Mouse (Mus musculus): ENCODE measurements around the gene Il5. TPM values are rescaled to one million over a fixed set of nuclear protein-coding genes. Genes with fewer than 3 reads are reported as not detected.

Il5 gene
- polyA plus RNA-seq, 1 experiment, result not detected

DNA sequence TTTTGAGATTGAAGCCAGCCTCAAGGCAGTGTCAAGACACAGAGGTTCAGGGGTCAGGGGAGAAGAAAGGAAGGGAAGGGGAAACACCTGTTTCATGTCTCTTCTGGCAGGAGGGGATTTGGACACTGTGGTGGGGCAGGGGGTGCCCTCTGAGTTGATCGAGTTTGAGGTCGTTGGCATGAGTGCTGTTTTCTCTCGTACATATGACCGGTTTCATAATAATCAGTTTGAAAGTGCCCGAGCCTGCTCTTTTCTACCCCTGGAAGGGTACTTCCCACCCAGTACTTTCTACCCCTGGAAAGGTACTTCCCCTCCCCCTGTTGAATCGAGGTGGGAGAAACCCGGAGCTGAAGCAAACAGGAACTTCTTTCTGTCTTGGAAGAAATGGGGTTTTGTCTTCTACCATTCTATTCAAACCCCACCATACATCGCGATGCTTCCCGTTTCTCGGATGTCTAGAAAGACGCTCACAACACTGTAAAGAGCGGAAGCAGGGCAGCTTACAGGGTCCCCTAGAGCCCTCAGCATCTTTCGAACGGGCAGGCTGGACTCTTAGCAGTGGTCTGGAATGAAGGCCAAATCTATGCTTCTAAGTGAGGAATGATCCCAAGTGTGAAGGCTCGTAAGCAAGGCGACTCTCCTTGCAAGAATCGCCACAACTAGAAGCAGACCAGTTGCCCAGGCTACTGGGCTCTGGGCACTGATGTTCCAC is 14.5 kb downstream of the Il5 start:
- H3K79me2 ChIP-seq (ENCODE audit: control insufficient read depth, insufficient read depth), result no peaks in the 10 kb centered on the region
- no peak overlapping the region for H3K4me3 ChIP-seq (ENCODE audit: insufficient read depth, poor library complexity, severe bottlenecking)
- TF ChIP-seq MYOD1 (IDR thresholded peaks at IDR 0.05; ENCODE audit: control insufficient read depth, insufficient read length, low read depth) (no peak), MYOG (IDR thresholded peaks at IDR 0.05; ENCODE audit: control insufficient read depth, extremely low read depth, insufficient read length) (no peak), FOSL1 (IDR thresholded peaks at IDR 0.05; ENCODE audit: insufficient read depth, low read length, poor library complexity, severe bottlenecking) (no peak), MAX (IDR thresholded peaks at IDR 0.05) (no peak), USF1 (IDR thresholded peaks at IDR 0.05; ENCODE audit: low read depth) (no peak), CEBPB (IDR thresholded peaks at IDR 0.05; ENCODE audit: low read depth) (no peak), CTCF (IDR thresholded peaks at IDR 0.05; ENCODE audit: control insufficient read depth, insufficient read depth, insufficient read length) (no peak)
- no peak overlapping the region for H3ac ChIP-seq (ENCODE audit: control insufficient read depth, insufficient read length, low read depth)
- no peaks in the 10 kb centered on the region for H3K79me3 ChIP-seq (ENCODE audit: low read depth)
- H3K27me3 ChIP-seq (ENCODE audit: control insufficient read depth, insufficient read depth, insufficient read length), result no peaks in the 10 kb centered on the region
- H3K36me3 ChIP-seq (ENCODE audit: control insufficient read depth, insufficient read depth), result no peaks in the 10 kb centered on the region

DNA sequence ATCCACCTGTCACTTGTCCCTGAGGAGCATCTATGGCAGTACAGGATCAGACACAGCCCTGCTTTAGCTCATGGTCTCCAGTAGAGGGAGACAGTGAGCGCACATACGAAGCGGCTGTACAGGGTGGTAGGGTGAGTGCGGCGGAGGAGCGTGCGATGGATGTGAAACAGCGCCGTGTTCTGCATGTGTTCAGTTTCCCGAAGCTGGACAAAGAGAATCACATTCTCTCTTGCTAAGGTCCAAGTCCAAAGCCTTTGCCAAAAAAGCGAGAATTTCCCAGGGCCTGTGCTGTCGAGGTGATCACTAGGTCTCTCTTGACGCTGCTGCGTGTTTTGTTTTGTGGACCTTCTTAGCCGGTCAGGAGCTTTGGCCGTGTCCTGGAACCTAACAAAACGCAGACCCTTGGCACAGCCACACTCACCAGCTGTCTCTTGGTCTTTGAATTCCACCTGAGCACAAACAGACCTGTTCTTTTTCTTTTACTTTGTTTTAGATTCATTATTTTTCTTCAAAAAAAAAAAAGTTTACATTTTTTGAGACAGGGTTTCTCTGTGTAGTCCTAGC is 15.2 kb downstream of the Il5 start:
- no peaks in the 10 kb centered on the region for H3K27me3 ChIP-seq (ENCODE audit: control insufficient read depth, insufficient read depth, insufficient read length)
- TF ChIP-seq MAX (IDR thresholded peaks at IDR 0.05) (peak; percentile 47), MYOD1 (IDR thresholded peaks at IDR 0.05; ENCODE audit: control insufficient read depth, insufficient read length, low read depth) (peak; percentile 34), FOSL1 (IDR thresholded peaks at IDR 0.05; ENCODE audit: insufficient read depth, low read length, poor library complexity, severe bottlenecking) (no peak), CTCF (IDR thresholded peaks at IDR 0.05; ENCODE audit: control insufficient read depth, insufficient read depth, insufficient read length) (peak; percentile 92)
- no peaks in the 10 kb centered on the region for H3K36me3 ChIP-seq (ENCODE audit: control insufficient read depth, insufficient read depth)
- H3K4me3 ChIP-seq (ENCODE audit: insufficient read depth, poor library complexity, severe bottlenecking), result no peak overlapping the region
- H3ac ChIP-seq (ENCODE audit: control insufficient read depth, insufficient read length, low read depth), result peak overlapping the region; percentile 33
- H3K79me2 ChIP-seq (ENCODE audit: control insufficient read depth, insufficient read depth), result no peaks in the 10 kb centered on the region
- H3K79me3 ChIP-seq (ENCODE audit: low read depth), result no peaks in the 10 kb centered on the region

DNA sequence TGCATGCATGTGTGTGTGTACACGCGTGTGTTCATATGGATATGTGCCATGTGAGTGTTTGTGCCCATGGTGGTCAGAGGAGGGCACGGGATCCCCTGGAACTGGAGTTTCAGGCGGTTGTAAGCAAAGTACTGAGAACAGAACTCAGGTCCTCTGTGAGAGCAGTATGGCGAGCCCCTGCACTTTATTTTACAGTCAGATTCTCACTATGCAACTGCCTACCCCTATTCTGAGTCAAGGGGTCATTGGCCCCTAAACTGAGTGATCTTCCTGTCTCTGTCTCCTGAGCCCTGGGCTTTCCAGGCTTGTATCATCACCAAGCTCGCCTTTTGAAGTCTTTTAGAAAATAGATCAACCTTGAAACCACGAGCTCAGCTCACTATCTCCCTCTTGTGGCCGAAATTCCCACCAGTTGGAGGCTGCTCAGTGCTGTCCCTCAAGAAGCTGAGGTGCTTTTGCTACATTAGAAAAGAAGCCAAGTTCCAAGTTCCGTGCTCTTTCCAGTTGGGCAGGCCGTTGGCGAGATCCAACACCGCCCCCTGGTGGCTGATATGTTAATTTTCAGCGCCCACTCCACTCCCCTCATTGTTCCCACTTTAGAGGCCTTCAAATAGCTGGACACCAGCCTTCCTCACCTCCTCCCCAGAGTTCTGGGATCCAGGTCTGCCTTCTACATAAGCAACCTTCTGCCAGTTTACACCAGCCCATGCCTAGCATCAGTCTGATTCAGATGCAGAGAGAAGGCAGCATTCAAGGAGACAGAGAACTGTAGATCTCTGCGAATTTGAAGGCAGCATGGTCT is 16.4 kb downstream of the Il5 start:
- no peak overlapping the region for H3K4me3 ChIP-seq (ENCODE audit: insufficient read depth, poor library complexity, severe bottlenecking)
- TF ChIP-seq FOSL1 (IDR thresholded peaks at IDR 0.05; ENCODE audit: insufficient read depth, low read length, poor library complexity, severe bottlenecking), result no peak
- TF ChIP-seq CTCF (IDR thresholded peaks at IDR 0.05; ENCODE audit: control insufficient read depth, insufficient read depth, insufficient read length), result peak; percentile 40
- TF ChIP-seq MAX (IDR thresholded peaks at IDR 0.05), result peak; percentile 57
- H3K79me3 ChIP-seq (ENCODE audit: low read depth), result no peaks in the 10 kb centered on the region
- no peaks in the 10 kb centered on the region for H3K79me2 ChIP-seq (ENCODE audit: control insufficient read depth, insufficient read depth)
- H3K36me3 ChIP-seq (ENCODE audit: control insufficient read depth, insufficient read depth), result no peaks in the 10 kb centered on the region
- no peaks in the 10 kb centered on the region for H3K27me3 ChIP-seq (ENCODE audit: control insufficient read depth, insufficient read depth, insufficient read length)
- no peak overlapping the region for H3ac ChIP-seq (ENCODE audit: control insufficient read depth, insufficient read length, low read depth)

DNA sequence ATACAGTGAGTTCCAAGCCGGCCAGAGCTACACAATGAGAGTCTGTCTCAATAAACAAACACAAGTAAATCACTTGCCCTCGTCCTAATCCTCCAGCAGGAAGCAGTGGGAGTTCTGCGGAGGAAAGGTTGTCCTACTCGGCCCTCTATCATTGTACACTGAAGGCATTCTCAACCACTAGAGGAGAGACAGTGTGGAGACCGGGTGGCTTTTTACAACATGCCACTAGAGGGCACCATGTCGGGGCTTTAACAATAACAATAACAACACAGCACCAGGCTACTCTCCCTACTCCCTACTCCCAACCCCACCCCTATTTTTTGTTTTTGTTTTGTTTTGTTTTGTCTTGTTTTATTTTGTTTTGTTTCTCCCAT is 17.0 kb downstream of the Il5 start:
- Histone ChIP-seq H3ac (ENCODE audit: control insufficient read depth, insufficient read length, low read depth) (no peak overlapping the region), H3K79me2 (ENCODE audit: control insufficient read depth, insufficient read depth) (no peaks in the 10 kb centered on the region), H3K79me3 (ENCODE audit: low read depth) (no peaks in the 10 kb centered on the region), H3K27me3 (ENCODE audit: control insufficient read depth, insufficient read depth, insufficient read length) (no peaks in the 10 kb centered on the region), H3K4me3 (ENCODE audit: insufficient read depth, poor library complexity, severe bottlenecking) (no peak overlapping the region), H3K36me3 (ENCODE audit: control insufficient read depth, insufficient read depth) (no peaks in the 10 kb centered on the region)
- TF ChIP-seq CTCF (IDR thresholded peaks at IDR 0.05; ENCODE audit: control insufficient read depth, insufficient read depth, insufficient read length), result peak; percentile 34
- no peak for TF ChIP-seq MYOG (IDR thresholded peaks at IDR 0.05; ENCODE audit: control insufficient read depth, extremely low read depth, insufficient read length)

DNA sequence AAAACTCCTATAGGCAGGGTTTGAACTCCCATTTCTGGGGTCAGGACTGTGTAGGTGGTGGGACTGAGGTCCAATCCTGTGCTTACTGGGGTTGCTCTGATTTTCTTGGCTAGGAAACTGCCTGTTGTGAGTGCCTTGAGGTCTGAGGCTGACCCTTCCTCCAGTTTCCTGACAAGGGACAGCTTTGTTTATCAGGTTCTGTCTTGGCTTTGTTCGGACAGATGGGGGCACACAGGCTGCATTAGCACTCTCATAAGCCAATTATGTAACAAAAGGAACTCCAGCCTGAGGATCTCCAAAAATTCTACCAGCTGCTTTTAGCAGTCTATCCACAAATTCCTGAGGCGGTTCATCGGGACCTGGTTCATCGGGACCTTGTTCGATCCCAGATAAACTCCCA is 21.8 kb downstream of the Il5 start:
- Histone ChIP-seq H3ac (ENCODE audit: control insufficient read depth, insufficient read length, low read depth) (no peak overlapping the region), H3K36me3 (ENCODE audit: control insufficient read depth, insufficient read depth) (no peaks in the 10 kb centered on the region), H3K27me3 (ENCODE audit: control insufficient read depth, insufficient read depth, insufficient read length) (no peaks in the 10 kb centered on the region), H3K79me2 (ENCODE audit: control insufficient read depth, insufficient read depth) (no peaks in the 10 kb centered on the region), H3K79me3 (ENCODE audit: low read depth) (no peaks in the 10 kb centered on the region), H3K4me3 (ENCODE audit: insufficient read depth, poor library complexity, severe bottlenecking) (no peak overlapping the region)
- TF ChIP-seq CTCF (IDR thresholded peaks at IDR 0.05; ENCODE audit: control insufficient read depth, insufficient read depth, insufficient read length), result no peak
- TF ChIP-seq CEBPB (IDR thresholded peaks at IDR 0.05; ENCODE audit: low read depth), result no peak
- TF ChIP-seq USF1 (IDR thresholded peaks at IDR 0.05; ENCODE audit: low read depth), result no peak
- TF ChIP-seq FOSL1 (IDR thresholded peaks at IDR 0.05; ENCODE audit: insufficient read depth, low read length, poor library complexity, severe bottlenecking), result no peak
- no peak for TF ChIP-seq MYOG (IDR thresholded peaks at IDR 0.05; ENCODE audit: control insufficient read depth, extremely low read depth, insufficient read length)
- no peak for TF ChIP-seq MAX (IDR thresholded peaks at IDR 0.05)
- no peak for TF ChIP-seq MYOD1 (IDR thresholded peaks at IDR 0.05; ENCODE audit: control insufficient read depth, insufficient read length, low read depth)

Measured in C2C12 (cell line).